Mouse (Mus musculus) cerebral cortex, adult 2 months (tissue): ENCODE data around the gene Ambra1.

Source experiments
- WGBS: fragments of 180-500 bp; shearing (Covaris S2); methylation state at CpG from one replicate; pipeline ENCODE4 v1.1.7; 2018; 5-methylcytosine and 5-hydroxymethylcytosine counted together

Ambra1 gene

DNA sequence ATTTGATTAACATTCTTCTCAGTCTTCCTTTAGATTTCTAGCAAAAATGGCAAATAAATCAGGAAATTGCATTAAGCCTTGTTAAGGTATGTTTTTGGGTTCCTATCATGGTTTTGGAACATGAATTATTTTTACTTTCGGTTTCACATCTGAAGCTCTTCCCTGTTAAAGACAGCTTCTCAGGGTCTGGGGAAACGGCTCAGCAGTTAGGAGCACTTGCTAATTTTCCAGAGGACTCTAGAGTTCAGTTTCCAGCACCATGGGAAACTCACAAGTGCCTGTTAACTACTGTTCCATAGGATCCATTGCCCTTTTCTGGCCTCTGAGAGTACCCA is 146.8 kb downstream of the Ambra1 start:
- 66% methylated on average over 2 of the region's 2 CpGs for WGBS

- whole genome bisulfite sequencing = 62% methylated on average over 7 of the region's 7 CpGs
Observed at GRCm38 (mm10) chr2:91878387-91879180, 148.7 kb downstream of the Ambra1 start.

DNA sequence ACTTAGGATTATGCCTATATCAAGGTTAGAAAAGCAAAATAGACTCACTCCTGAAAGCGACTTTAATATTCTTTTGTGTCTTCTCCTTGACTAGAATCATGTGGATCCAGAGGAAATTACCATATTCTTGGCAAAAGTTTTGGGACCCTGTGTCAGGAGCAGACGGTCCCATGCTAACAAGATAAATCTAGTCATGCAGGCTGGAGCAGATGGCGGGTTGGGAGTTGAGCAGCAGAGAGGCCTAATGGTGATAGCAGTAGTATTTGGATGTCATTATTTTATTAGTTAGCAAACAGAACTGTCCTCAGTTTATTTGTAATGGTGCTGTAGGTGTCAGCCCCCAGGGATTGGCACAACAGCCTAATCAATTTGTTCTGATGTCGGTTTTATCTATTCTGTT is 154.0 kb downstream of the Ambra1 start:
- WGBS = 77% methylated on average over 4 of the region's 4 CpGs

GRCm38 (mm10) chr2:91884616-91885015 is 154.7 kb downstream of the Ambra1 start:
- 75% methylated on average over 4 of the region's 4 CpGs for WGBS

DNA sequence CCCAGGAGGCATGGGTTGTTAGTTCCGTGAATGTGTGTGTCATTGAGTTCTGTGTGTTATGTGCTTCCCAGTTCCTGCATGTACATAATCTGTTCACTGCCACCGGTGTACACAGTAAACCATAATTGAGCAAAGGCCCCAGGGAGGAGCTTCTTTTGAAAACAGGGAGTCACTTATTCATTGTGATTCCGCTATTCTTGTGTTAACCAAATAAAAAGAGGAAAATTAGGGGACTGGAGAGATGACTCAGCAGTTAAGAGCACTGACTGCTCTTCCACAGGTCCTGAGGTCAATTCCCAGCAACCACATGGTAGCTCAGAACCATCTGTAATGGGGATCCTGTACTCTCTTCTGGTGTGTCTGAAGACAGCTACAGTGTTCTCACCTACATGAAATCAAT is 164.8 kb downstream of the Ambra1 start:
- 88% methylated on average over 3 of the region's 3 CpGs for WGBS

DNA sequence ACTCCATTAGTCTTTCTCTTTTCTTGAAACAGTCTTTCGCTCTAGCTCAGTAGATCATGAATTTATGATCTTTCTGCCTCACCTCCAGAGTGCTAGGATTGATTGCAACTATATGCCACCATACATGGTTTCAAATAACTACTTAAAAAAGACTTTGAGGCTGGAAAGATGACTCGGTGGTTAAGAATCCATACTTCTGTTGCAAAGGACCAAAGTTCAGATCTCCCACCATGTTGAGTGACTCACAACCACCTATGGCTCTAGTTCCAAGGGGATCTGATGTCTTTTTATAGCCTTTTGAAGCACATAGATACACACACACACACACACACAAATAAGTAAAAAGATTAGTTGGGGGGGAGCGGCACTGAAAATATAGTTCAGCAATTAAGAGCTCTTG is 165.5 kb downstream of the Ambra1 start:
- 94% methylated on average over 3 of the region's 3 CpGs for WGBS

DNA sequence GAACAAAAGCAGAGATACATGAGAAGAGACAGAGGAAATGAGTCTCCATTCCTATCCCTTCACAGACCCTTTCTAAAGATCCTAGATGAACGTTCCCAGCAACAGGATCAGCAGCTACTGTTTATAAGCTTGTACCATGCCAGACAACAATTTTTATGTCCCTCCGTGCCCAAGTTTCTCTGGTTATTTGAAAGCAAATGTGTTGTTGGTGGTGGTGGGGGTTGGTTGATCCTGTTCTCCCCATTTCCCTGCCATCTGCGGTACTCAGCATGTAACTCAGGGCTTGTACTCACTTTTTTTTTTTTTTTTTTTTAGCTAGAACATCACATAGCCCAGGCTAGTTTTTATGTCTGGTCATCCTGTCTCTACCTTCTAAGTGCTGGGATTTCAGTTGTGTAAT is 169.2 kb downstream of the Ambra1 start:
- 76% methylated on average over 3 of the region's 3 CpGs for WGBS

GRCm38 (mm10) chr2:91900431-91900830 is 170.5 kb downstream of the Ambra1 start:
- 93% methylated on average over 8 of the region's 8 CpGs for WGBS

DNA sequence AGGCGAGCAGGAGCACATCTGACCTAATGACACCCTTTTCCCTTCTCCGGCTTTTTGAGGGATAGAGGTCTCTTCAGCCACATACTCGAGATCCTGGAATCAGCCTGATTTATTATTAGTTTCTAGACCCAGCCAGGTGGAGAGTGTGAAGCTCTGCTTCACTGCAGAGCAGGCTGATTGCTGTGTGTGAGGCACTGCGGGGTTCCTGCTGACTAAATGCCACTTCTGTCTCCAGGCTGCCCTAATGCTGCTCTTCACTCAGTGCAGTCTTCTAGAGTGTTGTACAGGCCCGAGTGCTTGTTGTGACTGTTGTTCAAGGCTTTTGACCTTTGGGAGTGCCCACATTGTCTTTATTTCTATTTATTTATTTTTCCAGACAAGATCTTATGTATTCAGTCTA is 172.4 kb downstream of the Ambra1 start:
- WGBS = 58% methylated on average over 5 of the region's 5 CpGs

GRCm38 (mm10) chr2:91903171-91903925 is 173.4 kb downstream of the Ambra1 start:
- WGBS = 58% methylated on average over 3 of the region's 3 CpGs

- WGBS = 50% methylated on average over 5 of the region's 5 CpGs
Observed at GRCm38 (mm10) chr2:91904618-91905307, 174.8 kb downstream of the Ambra1 start.

DNA sequence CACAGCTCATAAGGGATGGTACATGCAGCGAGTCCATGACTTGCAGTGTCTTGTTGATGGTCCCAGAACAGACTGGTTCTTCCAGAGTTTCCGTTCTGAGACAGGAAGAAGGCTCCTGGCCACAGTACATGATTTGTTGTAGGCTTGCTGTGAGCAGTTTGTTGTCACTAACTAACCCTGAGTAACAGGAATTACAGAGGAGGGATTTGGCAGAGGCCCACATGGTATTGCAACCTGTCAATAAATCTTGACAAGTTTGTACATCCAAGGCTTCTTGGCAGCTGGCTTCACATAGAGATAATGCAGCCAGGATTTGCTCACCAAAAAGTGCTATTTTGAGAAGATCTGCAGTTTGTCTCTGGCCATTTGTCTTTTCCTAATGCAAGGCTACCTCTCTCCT is 176.2 kb downstream of the Ambra1 start:
- WGBS = 77% methylated on average over 2 of the region's 2 CpGs

GRCm38 (mm10) chr2:91912616-91913015 is 182.7 kb downstream of the Ambra1 start:
- WGBS = 62% methylated on average over 3 of the region's 3 CpGs

DNA sequence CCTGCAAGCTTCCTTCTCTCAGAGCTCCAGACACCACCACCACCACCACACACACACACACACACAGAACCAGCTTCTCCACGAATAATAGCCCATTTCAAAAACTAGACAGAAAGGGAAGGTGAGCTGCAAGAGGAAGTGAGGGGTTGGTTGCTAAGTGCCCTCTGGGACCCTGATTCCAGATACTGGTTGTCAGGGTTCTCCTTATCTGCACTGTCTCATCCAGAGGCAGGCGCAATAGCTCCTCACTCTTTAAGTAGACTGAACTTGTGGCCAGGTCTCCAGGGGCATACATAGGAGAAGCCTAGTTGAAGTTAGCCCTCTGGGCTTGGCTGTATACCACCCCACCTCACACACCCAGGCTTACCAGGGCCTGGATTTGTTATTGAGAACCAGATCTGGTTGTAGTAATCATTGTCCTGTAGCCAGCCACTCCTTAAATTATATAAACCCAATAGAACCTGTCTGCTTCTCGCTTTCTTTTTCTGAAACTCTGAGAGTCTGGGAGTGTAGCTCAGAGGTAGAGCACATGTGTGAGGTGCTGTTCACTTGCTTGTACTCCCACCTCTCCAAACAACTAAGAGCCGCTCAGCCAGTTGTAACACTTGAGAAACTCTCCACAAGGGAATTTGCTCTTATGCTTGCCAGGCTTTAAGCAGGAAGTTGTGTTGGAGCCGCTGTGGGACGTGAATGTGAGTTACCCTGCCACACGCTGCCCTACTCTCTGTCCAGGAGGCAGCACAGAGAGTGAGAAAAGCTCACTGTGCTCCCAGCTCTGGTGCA is 183.6 kb downstream of the Ambra1 start:
- WGBS = 78% methylated on average over 7 of the region's 7 CpGs

- 84% methylated on average over 7 of the region's 7 CpGs for WGBS
Observed at GRCm38 (mm10) chr2:91916346-91916977, 186.5 kb downstream of the Ambra1 start.

- WGBS = 85% methylated on average over 7 of the region's 7 CpGs
Observed at GRCm38 (mm10) chr2:91917096-91917495, 187.2 kb downstream of the Ambra1 start.

DNA sequence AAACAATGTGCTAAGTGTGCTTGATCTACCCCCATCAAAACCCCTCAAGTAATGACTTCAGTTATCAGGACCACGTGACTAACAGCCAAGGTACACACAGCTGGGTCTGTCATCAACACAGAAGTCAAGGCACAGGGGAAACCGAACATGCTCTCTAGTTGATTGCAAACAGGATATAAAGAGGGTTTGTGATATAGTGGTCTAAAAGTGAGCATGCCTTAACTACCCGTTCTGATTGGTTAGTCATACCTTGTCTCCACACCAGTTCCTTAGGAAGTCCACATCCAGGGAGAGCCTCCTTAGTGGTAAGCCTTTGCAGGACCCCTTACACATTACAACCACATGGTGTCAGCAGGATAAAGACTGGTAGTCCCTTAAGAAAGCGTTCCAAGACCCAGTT is 190.2 kb downstream of the Ambra1 start:
- 57% methylated on average over 4 of the region's 4 CpGs for WGBS

DNA sequence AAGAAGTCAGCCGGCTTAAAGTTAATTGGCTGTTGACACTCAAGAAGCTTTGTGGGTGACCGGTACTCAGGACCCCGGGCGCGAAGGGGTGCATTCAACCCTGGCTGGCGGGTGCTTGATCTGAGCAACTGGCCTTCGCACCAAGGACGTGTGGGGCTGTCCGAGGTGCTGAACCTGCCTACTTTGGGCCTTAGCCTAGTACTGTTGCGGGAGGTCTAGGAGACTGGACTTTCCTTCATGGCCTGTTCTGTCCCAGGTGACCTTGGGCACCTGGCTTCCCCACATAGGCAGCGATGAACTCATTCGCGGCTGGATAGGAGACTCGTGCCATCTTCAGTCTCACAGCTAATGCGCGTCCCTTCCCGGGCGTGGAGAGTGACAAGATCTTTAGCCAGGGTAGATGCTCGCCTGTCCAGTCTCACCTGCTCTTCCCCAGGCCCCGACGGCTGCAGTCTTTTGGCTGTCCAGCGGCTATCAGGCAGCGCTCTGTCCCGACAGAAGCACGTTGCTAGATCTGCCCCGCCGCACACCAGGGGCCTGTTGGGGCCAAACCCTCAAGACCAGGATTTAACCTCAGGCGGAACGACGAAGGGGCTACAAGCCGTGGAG is 191.4 kb downstream of the Ambra1 start:
- 6% methylated on average over 31 of the region's 31 CpGs for WGBS

DNA sequence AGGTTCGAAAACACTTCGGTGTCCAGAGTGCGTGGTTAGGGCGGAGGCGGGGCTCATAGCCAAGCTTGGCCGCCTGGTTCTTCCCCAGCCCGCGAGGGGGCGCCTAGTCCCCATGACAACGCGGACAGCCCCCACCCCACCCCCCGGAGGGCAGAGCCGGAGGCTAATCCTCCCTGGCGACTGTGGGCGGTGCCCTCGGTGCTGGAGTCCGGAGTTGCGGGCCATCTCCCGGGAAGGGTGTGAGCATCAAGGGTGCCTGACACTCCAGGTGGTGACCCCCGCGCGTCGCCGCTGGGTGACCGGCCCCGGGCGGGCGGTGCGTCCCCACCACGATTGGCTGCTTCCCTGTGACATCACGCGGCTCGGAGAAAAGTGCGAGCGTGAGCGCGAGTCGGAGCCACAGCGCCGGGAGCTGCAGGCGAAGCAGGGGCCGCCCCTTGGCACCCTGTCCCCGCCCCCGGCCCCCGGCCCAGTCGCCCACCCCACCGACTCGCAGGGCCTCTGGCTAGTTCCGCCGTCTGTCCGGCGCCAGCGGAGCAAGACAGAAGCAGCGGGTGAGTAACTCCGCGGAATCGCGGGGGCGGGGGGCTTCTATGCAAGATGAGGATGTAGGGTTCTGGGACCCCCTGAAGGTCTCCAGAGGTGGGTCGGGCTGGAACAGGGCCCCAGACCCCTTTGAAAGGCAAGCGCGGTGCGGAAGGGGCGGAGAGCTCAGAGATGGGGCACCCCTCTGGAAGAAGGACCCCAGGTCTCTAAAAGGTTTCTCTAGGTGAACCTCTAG is 192.0 kb downstream of the Ambra1 start:
- whole genome bisulfite sequencing = under 1% methylated on average over 63 of the region's 64 CpGs
